Mouse (Mus musculus): ENCODE results near the gene Olfr444. TPM values are rescaled to one million over a fixed set of nuclear protein-coding genes. Genes with fewer than 3 reads are reported as not detected.

The Olfr444 gene
- polyA plus RNA-seq (2017; shearing (Covaris generic)) = not detected

GRCm38 (mm10) chr6:42948767-42949166 lies at the start of gene Olfr444:
Gene Olfr444, plus strand, starts transcription at chr6:42949067.

DNA sequence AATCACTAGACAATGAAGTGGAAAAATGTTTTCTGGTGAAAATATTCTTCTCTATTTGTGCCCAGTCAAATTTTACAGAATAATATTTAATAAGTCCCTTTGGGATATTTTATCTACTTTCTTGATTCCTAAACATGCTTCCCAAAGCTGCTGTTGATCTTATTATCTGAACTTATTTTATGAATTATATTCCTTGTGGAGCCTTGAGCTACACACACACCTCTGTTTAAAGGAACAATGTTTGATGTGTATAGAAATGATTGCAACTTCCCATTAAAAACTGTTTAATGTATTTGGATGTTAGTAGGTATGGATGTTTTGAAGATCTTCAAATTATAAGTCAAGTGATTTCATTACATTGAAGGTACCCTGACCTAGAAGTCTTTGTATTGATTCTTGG lies 40.3 kb upstream of the Olfr444 start, which contains the start of gene Olfr447:
TSS of gene Olfr447 (plus strand) at position 301 of the 400 bp plus-strand sequence.

DNA sequence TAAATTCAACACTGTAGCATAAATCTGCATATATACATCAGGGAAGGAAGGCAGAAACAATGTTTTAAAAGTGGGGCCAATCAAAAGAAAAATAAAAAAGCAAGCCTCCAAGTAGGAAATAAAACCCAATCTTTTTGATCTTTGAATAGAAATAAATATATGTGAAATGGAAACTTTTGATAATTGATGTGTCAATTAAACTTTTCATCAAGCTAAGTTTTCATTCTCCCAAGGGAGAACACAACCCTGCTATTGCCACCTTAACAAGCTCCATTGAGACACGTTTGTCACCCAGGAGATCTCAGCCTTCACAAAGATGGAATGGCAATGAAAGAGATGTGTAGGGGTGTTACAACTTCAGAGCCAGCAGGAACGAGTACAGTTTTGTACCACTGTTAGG lies 27.8 kb upstream of the Olfr444 start, which contains the start of gene Olfr446:
TSS of gene Olfr446 (plus strand) at position 301 of the 400 bp plus-strand sequence.

Other genes starting within 250 kb of the Olfr444 start
- not detected for gene Tcaf1, start 239.0 kb upstream of the Olfr444 start, polyA plus RNA-seq (2017; shearing (Covaris generic))
- gene Olfr453, start 209.7 kb upstream of the Olfr444 start, polyA plus RNA-seq (2017; shearing (Covaris generic)) = not detected
- not detected for gene Olfr38, start 192.7 kb upstream of the Olfr444 start, polyA plus RNA-seq (2017; shearing (Covaris generic))
- not detected for gene Olfr452, start 164.0 kb upstream of the Olfr444 start, polyA plus RNA-seq (2017; shearing (Covaris generic))
- not detected for gene Olfr450, start 137.1 kb upstream of the Olfr444 start, polyA plus RNA-seq (2017; shearing (Covaris generic))
- gene Olfr449, start 114.7 kb upstream of the Olfr444 start, polyA plus RNA-seq (2017; shearing (Covaris generic)) = not detected
- not detected for gene Olfr448, start 58.6 kb upstream of the Olfr444 start, polyA plus RNA-seq (2017; shearing (Covaris generic))
- gene Olfr447, start 40.2 kb upstream of the Olfr444 start, polyA plus RNA-seq (2017; shearing (Covaris generic)) = not detected
- gene Olfr446, start 27.7 kb upstream of the Olfr444 start, polyA plus RNA-seq (2017; shearing (Covaris generic)) = 0.09 TPM
- not detected for gene Olfr441, start 157.3 kb downstream of the Olfr444 start, polyA plus RNA-seq (2017; shearing (Covaris generic))
- 0.15 TPM for gene Olfr237-ps1, start 197.5 kb downstream of the Olfr444 start, polyA plus RNA-seq (2017; shearing (Covaris generic))
- not detected for gene Olfr437, start 214.2 kb downstream of the Olfr444 start, polyA plus RNA-seq (2017; shearing (Covaris generic))
- gene Olfr13, start 223.1 kb downstream of the Olfr444 start, polyA plus RNA-seq (2017; shearing (Covaris generic)) = not detected
- gene Olfr435, start 248.1 kb downstream of the Olfr444 start, polyA plus RNA-seq (2017; shearing (Covaris generic)) = not detected

Data from effector memory CD4-positive, alpha-beta T cell, adult 5 months (primary cell).